In the genomic region with DNA sequence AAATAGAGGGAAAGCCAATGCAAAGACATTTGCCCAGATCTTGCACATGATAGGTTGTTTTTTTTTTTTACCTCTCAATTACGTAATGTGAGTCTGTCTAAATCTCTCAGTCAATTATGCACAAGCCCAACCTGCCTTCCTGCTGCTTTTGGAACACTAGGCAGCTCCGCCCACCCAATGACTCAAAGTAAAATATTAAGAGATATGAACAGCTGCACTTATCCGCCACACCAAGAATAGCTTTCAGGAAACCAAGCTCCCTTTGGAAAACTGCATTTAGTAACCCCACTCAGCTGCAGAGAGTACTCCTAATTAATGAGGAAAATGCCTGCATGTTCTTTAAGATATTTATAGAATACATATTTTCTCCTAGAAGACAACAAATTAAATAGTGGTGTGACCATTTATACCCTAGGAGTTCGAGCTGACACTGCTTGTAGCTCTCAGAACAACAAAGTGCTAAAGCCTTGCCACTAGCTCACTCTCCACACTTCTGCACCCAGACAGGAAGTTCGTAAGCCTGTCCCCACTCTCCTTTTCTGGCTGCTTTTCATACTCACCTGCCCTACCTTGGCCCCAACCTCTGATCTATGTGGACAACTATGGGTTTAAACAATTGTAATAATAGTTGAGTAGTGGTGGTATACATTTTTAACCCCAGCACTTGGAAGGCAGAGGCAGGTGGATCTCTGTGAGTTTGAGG, we compare ENCODE assay signal across 8 mouse cellular contexts. TPM values are rescaled to one million over a fixed set of nuclear protein-coding genes. Genes with fewer than 3 reads are reported as not detected.
DNase-seq lines count a peak whose midpoint lies in the region; ATAC-seq and TF ChIP-seq lines count a peak whose summit lies in the region.

No protein-coding gene starts in this region.

- no peak overlapping the region for H3K9ac ChIP-seq in stomach, embryonic 16.5 days (ENCODE audit: low read length)
- H3K9ac ChIP-seq in midbrain, embryonic 15.5 days, result no peak overlapping the region
- H3K9ac ChIP-seq in forebrain, embryonic 15.5 days (replicated peaks), result no peak overlapping the region

- intact Hi-C loops in left cerebral cortex, adult 2 months (cut with DNase I), result loop anchor here (2.0 kb wide), 1 partner anchor 24 kb away; a partner anchor contains a TSS

- 66% methylated on average over 5 of the region's 5 CpGs for WGBS in heart, embryonic 10.5 days
- 40% methylated on average over 5 of the region's 5 CpGs for WGBS in stomach, embryonic 16.5 days
- WGBS in midbrain, embryonic 15.5 days, result 86% methylated on average over 5 of the region's 5 CpGs
- WGBS in forebrain, embryonic 15.5 days, result 85% methylated on average over 5 of the region's 5 CpGs

- H3K9me3 ChIP-seq in heart, embryonic 10.5 days, result no peaks in the 10 kb centered on the region
- no peaks in the 10 kb centered on the region for H3K9me3 ChIP-seq in stomach, embryonic 16.5 days (replicated peaks; ENCODE audit: control insufficient read depth, low read length)
- no peaks in the 10 kb centered on the region for H3K9me3 ChIP-seq in midbrain, embryonic 15.5 days
- H3K9me3 ChIP-seq in forebrain, embryonic 15.5 days, result no peaks in the 10 kb centered on the region

- H3K36me3 ChIP-seq in heart, embryonic 10.5 days, result no peaks in the 10 kb centered on the region
- H3K36me3 ChIP-seq in stomach, embryonic 16.5 days (ENCODE audit: control insufficient read depth, insufficient read depth, low read length), result no peaks in the 10 kb centered on the region
- no peaks in the 10 kb centered on the region for H3K36me3 ChIP-seq in midbrain, embryonic 15.5 days (replicated peaks)
- H3K36me3 ChIP-seq in forebrain, embryonic 15.5 days, result no peaks in the 10 kb centered on the region

- peaks cover 58% of the 10 kb centered on the region for H3K4me1 ChIP-seq in heart, embryonic 10.5 days
- peaks cover 65% of the 10 kb centered on the region for H3K4me1 ChIP-seq in stomach, embryonic 16.5 days (ENCODE audit: control insufficient read depth, insufficient read depth, low read length)
- H3K4me1 ChIP-seq in midbrain, embryonic 15.5 days, result no peaks in the 10 kb centered on the region
- no peaks in the 10 kb centered on the region for H3K4me1 ChIP-seq in forebrain, embryonic 15.5 days

- no peak for TF ChIP-seq CTCF in left cerebral cortex, adult 2 months (IDR thresholded peaks at IDR 0.05)

- no peak for ATAC-seq in stomach, embryonic 16.5 days (ENCODE audit: insufficient read depth, low FRiP score)
- ATAC-seq in midbrain, embryonic 15.5 days (replicated peaks), result no peak
- ATAC-seq in forebrain, embryonic 15.5 days (replicated peaks), result no peak

- H3K4me2 ChIP-seq in stomach, embryonic 16.5 days (ENCODE audit: low read depth, low read length), result no peak overlapping the region
- no peak overlapping the region for H3K4me2 ChIP-seq in midbrain, embryonic 15.5 days
- H3K4me2 ChIP-seq in forebrain, embryonic 15.5 days (replicated peaks), result no peak overlapping the region

- H3K27ac ChIP-seq in heart, embryonic 10.5 days, result peak overlapping the region; percentile 36
- peak overlapping the region; percentile 65 for H3K27ac ChIP-seq in left cerebral cortex, adult 2 months
- peak overlapping the region; percentile 95 for H3K27ac ChIP-seq in stomach, embryonic 16.5 days (ENCODE audit: low read length)
- no peak overlapping the region for H3K27ac ChIP-seq in midbrain, embryonic 15.5 days
- no peak overlapping the region for H3K27ac ChIP-seq in forebrain, embryonic 15.5 days (replicated peaks)

- peak; percentile 60 to 70 for DNase-seq in right cerebral cortex, adult 2 months (ENCODE audit: low spot score in 2 of 2)
- DNase-seq in right cerebral cortex, postnatal 14 days, result no peak
- no peak for DNase-seq in heart, embryonic 10.5 days (ENCODE audit: low spot score)
- DNase-seq in left cerebral cortex, adult 2 months (ENCODE audit: extremely low spot score in 1 of 2, low spot score in 2 of 2), result peak in 1 of 2 experiments; percentile 48
- no peak for DNase-seq in T-cell, adult 2 months (ENCODE audit: low spot score)

- H3K4me3 ChIP-seq in heart, embryonic 10.5 days, result no peak overlapping the region
- H3K4me3 ChIP-seq in left cerebral cortex, adult 2 months, result no peak overlapping the region
- H3K4me3 ChIP-seq in stomach, embryonic 16.5 days (replicated peaks; ENCODE audit: low read length), result no peak overlapping the region
- no peak overlapping the region for H3K4me3 ChIP-seq in midbrain, embryonic 15.5 days
- H3K4me3 ChIP-seq in forebrain, embryonic 15.5 days, result no peak overlapping the region

- H3K27me3 ChIP-seq in heart, embryonic 10.5 days (ENCODE audit: insufficient read depth, poor library complexity, severe bottlenecking), result no peaks in the 10 kb centered on the region
- H3K27me3 ChIP-seq in stomach, embryonic 16.5 days (ENCODE audit: control insufficient read depth, insufficient read depth, low read length), result no peaks in the 10 kb centered on the region
- no peaks in the 10 kb centered on the region for H3K27me3 ChIP-seq in midbrain, embryonic 15.5 days (replicated peaks)
- no peaks in the 10 kb centered on the region for H3K27me3 ChIP-seq in forebrain, embryonic 15.5 days

RNA-seq across cellular contexts. Expression of a gene that starts 25.2 kb away (rescaled TPM):
- polyA plus RNA-seq in heart, embryonic 10.5 days (2016; fragmentation: Nextera tagmentation; extraction: Ambion mirVana), result 22.8 and 25.7 TPM in 2 replicates
- total RNA-seq in left cerebral cortex, adult 2 months (2021), result 10 to 100 TPM; 39.2 to 40.1 TPM
- 32.8 and 33.4 TPM in 2 replicates for polyA plus RNA-seq in stomach, embryonic 16.5 days (2015; fragmentation: Nextera tagmentation; extraction: Ambion mirVana)
- polyA plus RNA-seq in midbrain, embryonic 15.5 days (2015; fragmentation: Nextera tagmentation; extraction: Ambion mirVana), result 3.1 and 3.3 TPM in 2 replicates
- 3.8 and 4.2 TPM in 2 replicates for polyA plus RNA-seq in forebrain, embryonic 15.5 days (2015; fragmentation: Nextera tagmentation; extraction: Ambion mirVana)

RNA-seq across cellular contexts. Expression of a gene that starts 56.7 kb away (rescaled TPM):
- polyA plus RNA-seq in heart, embryonic 10.5 days (2016; fragmentation: Nextera tagmentation; extraction: Ambion mirVana), result 13.8 and 15.9 TPM in 2 replicates
- total RNA-seq in left cerebral cortex, adult 2 months (2021), result 10 to 100 TPM; 17.5 to 20.7 TPM
- polyA plus RNA-seq in stomach, embryonic 16.5 days (2015; fragmentation: Nextera tagmentation; extraction: Ambion mirVana), result 16.7 and 17.7 TPM in 2 replicates
- polyA plus RNA-seq in midbrain, embryonic 15.5 days (2015; fragmentation: Nextera tagmentation; extraction: Ambion mirVana), result 24.4 and 29.1 TPM in 2 replicates
- 24.8 and 25.6 TPM in 2 replicates for polyA plus RNA-seq in forebrain, embryonic 15.5 days (2015; fragmentation: Nextera tagmentation; extraction: Ambion mirVana)

Comparison
In these comparisons a context has a peak if more than half of its experiments do, and no peak if none do; other contexts are left out.
1. DNase-seq: peak in right cerebral cortex, adult 2 months (2 of 2); none in right cerebral cortex, postnatal 14 days (single experiment), heart, embryonic 10.5 days (single experiment) and T-cell, adult 2 months (single experiment).
2. H3K27ac ChIP-seq: peak in heart, embryonic 10.5 days (single experiment), left cerebral cortex, adult 2 months (single experiment) and stomach, embryonic 16.5 days (single experiment); none in midbrain, embryonic 15.5 days (single experiment) and forebrain, embryonic 15.5 days (single experiment).